Mouse (Mus musculus) brain, embryonic 14.5 days (tissue): ENCODE measurements around the gene Gm10719.
"Not testable (repeated sequence)": the region's sequence is repeated elsewhere in the genome, so short reads cannot be mapped to it uniquely, and the experiment has no call there.

Source experiments
- CTCF ChIP-seq: fragments of 200-500 bp; IDR thresholded peaks from 2 replicates; pipeline ENCODE4 v1.5.1; 2012; ENCODE audit warnings: inconsistent platforms, mild to moderate bottlenecking, moderate library complexity, borderline replicate concordance; ENCODE audit not compliant: insufficient read depth, insufficient read length; ENCODE audit errors: extremely low read depth
- POLR2A ChIP-seq: fragments of 200-500 bp; IDR thresholded peaks from 2 replicates; pipeline ENCODE4 v1.6.1; 2012; ENCODE audit warnings: mild to moderate bottlenecking, inconsistent platforms, borderline replicate concordance; ENCODE audit not compliant: poor library complexity, insufficient read depth, insufficient read length, severe bottlenecking; ENCODE audit errors: extremely low read depth

DNA sequence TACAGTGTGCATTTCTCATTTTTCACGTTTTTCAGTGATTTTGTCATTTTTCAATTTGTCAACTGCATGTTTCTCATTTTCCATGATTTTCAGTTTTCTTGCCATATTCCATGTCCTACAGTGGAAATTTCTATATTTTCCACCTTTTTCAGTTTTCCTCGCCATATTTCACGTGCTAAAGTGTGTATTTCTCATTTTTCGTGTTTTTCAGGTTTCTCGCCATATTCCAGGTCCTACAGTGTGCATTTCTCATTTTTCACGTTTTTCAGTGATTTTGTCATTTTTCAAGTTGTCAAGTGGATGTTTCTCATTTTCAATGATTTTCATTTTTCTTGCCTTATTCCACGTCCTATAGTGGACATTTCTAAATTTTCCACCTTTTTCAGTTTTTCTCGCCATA, 19.4 kb downstream of the Gm10719 start, which contains the start of gene Gm10715:
- TF ChIP-seq CTCF, POLR2A: not testable (repeated sequence)
